Mouse (Mus musculus): ENCODE data around the gene Lin7a. TPM values are rescaled to one million over a fixed set of nuclear protein-coding genes. Genes with fewer than 3 reads are reported as not detected.

The Lin7a gene
- polyA plus RNA-seq, 1 experiment from 2014 or later: 1.4 TPM

GRCm38 (mm10) chr10:107235496-107235895 lies 36.0 kb upstream of the Lin7a start:
- Histone ChIP-seq H3K27ac (ENCODE audit: low read depth) (no peak overlapping the region), H3K4me2 (ENCODE audit: low read depth, low read length) (no peak overlapping the region), H3K9me3 (ENCODE audit: low read length) (no peaks in the 10 kb centered on the region), H3K27me3 (ENCODE audit: insufficient read depth, low read length) (no peaks in the 10 kb centered on the region), H3K4me3 (ENCODE audit: low read depth, low read length) (no peak overlapping the region), H3K4me1 (ENCODE audit: insufficient read depth) (no peaks in the 10 kb centered on the region), H3K36me3 (replicated peaks; ENCODE audit: insufficient read depth, low read length) (no peaks in the 10 kb centered on the region), H3K9ac (replicated peaks) (no peak overlapping the region)
- ATAC-seq (no peak), DNase-seq (no peak)
- TF ChIP-seq CTCF (IDR thresholded peaks at IDR 0.05; ENCODE audit: low read depth): no peak
- no peak for TF ChIP-seq EP300 (IDR thresholded peaks at IDR 0.05; ENCODE audit: low read depth)
- 61% methylated on average over 3 of the region's 3 CpGs for WGBS (ENCODE audit: insufficient replicate concordance)

GRCm38 (mm10) chr10:107236211-107236610 lies 35.3 kb upstream of the Lin7a start:
- Histone ChIP-seq H3K9me3 (ENCODE audit: low read length) (no peaks in the 10 kb centered on the region), H3K4me2 (ENCODE audit: low read depth, low read length) (no peak overlapping the region), H3K4me3 (ENCODE audit: low read depth, low read length) (no peak overlapping the region), H3K4me1 (ENCODE audit: insufficient read depth) (no peaks in the 10 kb centered on the region), H3K27ac (ENCODE audit: low read depth) (no peak overlapping the region), H3K36me3 (replicated peaks; ENCODE audit: insufficient read depth, low read length) (no peaks in the 10 kb centered on the region), H3K27me3 (ENCODE audit: insufficient read depth, low read length) (no peaks in the 10 kb centered on the region), H3K9ac (replicated peaks) (no peak overlapping the region)
- DNase-seq: no peak
- no peak for ATAC-seq
- TF ChIP-seq EP300 (IDR thresholded peaks at IDR 0.05; ENCODE audit: low read depth): no peak
- TF ChIP-seq CTCF (IDR thresholded peaks at IDR 0.05; ENCODE audit: low read depth): no peak
- 72% methylated on average over 4 of the region's 4 CpGs for WGBS (ENCODE audit: insufficient replicate concordance)

GRCm38 (mm10) chr10:107237076-107237475 lies 34.4 kb upstream of the Lin7a start:
- no peaks in the 10 kb centered on the region for H3K4me1 ChIP-seq (ENCODE audit: insufficient read depth)
- TF ChIP-seq EP300 (IDR thresholded peaks at IDR 0.05; ENCODE audit: low read depth) (no peak), CTCF (IDR thresholded peaks at IDR 0.05; ENCODE audit: low read depth) (no peak)
- DNase-seq: no peak
- no peak for ATAC-seq
- H3K9ac ChIP-seq (replicated peaks): no peak overlapping the region
- no peak overlapping the region for H3K27ac ChIP-seq (ENCODE audit: low read depth)
- no peak overlapping the region for H3K4me3 ChIP-seq (ENCODE audit: low read depth, low read length)
- no peaks in the 10 kb centered on the region for H3K27me3 ChIP-seq (ENCODE audit: insufficient read depth, low read length)
- 64% methylated on average over 2 of the region's 2 CpGs for WGBS (ENCODE audit: insufficient replicate concordance)
- H3K36me3 ChIP-seq (replicated peaks; ENCODE audit: insufficient read depth, low read length): no peaks in the 10 kb centered on the region
- no peak overlapping the region for H3K4me2 ChIP-seq (ENCODE audit: low read depth, low read length)
- H3K9me3 ChIP-seq (ENCODE audit: low read length): no peaks in the 10 kb centered on the region

GRCm38 (mm10) chr10:107237736-107238135 lies 33.8 kb upstream of the Lin7a start:
- H3K9ac ChIP-seq (replicated peaks): no peak overlapping the region
- DNase-seq (no peak), ATAC-seq (no peak)
- 81% methylated on average over 1 of the region's 1 CpGs for WGBS (ENCODE audit: insufficient replicate concordance)
- H3K27ac ChIP-seq (ENCODE audit: low read depth): no peak overlapping the region
- no peak overlapping the region for H3K4me2 ChIP-seq (ENCODE audit: low read depth, low read length)
- TF ChIP-seq EP300 (IDR thresholded peaks at IDR 0.05; ENCODE audit: low read depth) (no peak), CTCF (IDR thresholded peaks at IDR 0.05; ENCODE audit: low read depth) (no peak)
- no peaks in the 10 kb centered on the region for H3K9me3 ChIP-seq (ENCODE audit: low read length)
- no peaks in the 10 kb centered on the region for H3K4me1 ChIP-seq (ENCODE audit: insufficient read depth)
- H3K4me3 ChIP-seq (ENCODE audit: low read depth, low read length): no peak overlapping the region
- no peaks in the 10 kb centered on the region for H3K36me3 ChIP-seq (replicated peaks; ENCODE audit: insufficient read depth, low read length)
- no peaks in the 10 kb centered on the region for H3K27me3 ChIP-seq (ENCODE audit: insufficient read depth, low read length)

- no peaks in the 10 kb centered on the region for H3K36me3 ChIP-seq (replicated peaks; ENCODE audit: insufficient read depth, low read length)
- WGBS (ENCODE audit: insufficient replicate concordance): 66% methylated on average over 2 of the region's 2 CpGs
- ATAC-seq (no peak), DNase-seq (no peak)
- H3K9me3 ChIP-seq (ENCODE audit: low read length): no peaks in the 10 kb centered on the region
- no peak overlapping the region for H3K9ac ChIP-seq (replicated peaks)
- no peaks in the 10 kb centered on the region for H3K27me3 ChIP-seq (ENCODE audit: insufficient read depth, low read length)
- H3K4me3 ChIP-seq (ENCODE audit: low read depth, low read length): no peak overlapping the region
- no peaks in the 10 kb centered on the region for H3K4me1 ChIP-seq (ENCODE audit: insufficient read depth)
- H3K4me2 ChIP-seq (ENCODE audit: low read depth, low read length): no peak overlapping the region
- H3K27ac ChIP-seq (ENCODE audit: low read depth): no peak overlapping the region
- TF ChIP-seq CTCF (IDR thresholded peaks at IDR 0.05; ENCODE audit: low read depth): no peak
- no peak for TF ChIP-seq EP300 (IDR thresholded peaks at IDR 0.05; ENCODE audit: low read depth)
These were observed 33.2 kb upstream of the Lin7a start for GRCm38 (mm10) chr10:107238151-107238860.

- no peaks in the 10 kb centered on the region for H3K4me1 ChIP-seq (ENCODE audit: insufficient read depth)
- ATAC-seq: no peak
- H3K4me3 ChIP-seq (ENCODE audit: low read depth, low read length): no peak overlapping the region
- DNase-seq: no peak
- TF ChIP-seq CTCF (IDR thresholded peaks at IDR 0.05; ENCODE audit: low read depth) (no peak), EP300 (IDR thresholded peaks at IDR 0.05; ENCODE audit: low read depth) (no peak)
- H3K27me3 ChIP-seq (ENCODE audit: insufficient read depth, low read length): no peaks in the 10 kb centered on the region
- no peak overlapping the region for H3K4me2 ChIP-seq (ENCODE audit: low read depth, low read length)
- no peaks in the 10 kb centered on the region for H3K9me3 ChIP-seq (ENCODE audit: low read length)
- H3K27ac ChIP-seq (ENCODE audit: low read depth): no peak overlapping the region
- no peaks in the 10 kb centered on the region for H3K36me3 ChIP-seq (replicated peaks; ENCODE audit: insufficient read depth, low read length)
- 64% methylated on average over 3 of the region's 3 CpGs for WGBS (ENCODE audit: insufficient replicate concordance)
- no peak overlapping the region for H3K9ac ChIP-seq (replicated peaks)
These were observed 32.5 kb upstream of the Lin7a start for GRCm38 (mm10) chr10:107238861-107239435.

Measured in liver, postnatal 0 days (tissue).